Mouse (Mus musculus): ENCODE data around the gene Gpr132. TPM values are rescaled to one million over a fixed set of nuclear protein-coding genes. Genes with fewer than 3 reads are reported as not detected.

Gpr132 gene
- polyA plus RNA-seq, 1 experiment = 0.01 TPM

- Histone ChIP-seq H3K27me3 (ENCODE audit: control insufficient read depth) (no peaks in the 10 kb centered on the region), H3K4me1 (ENCODE audit: control insufficient read depth) (no peaks in the 10 kb centered on the region), H3K9me3 (ENCODE audit: control insufficient read depth, low read length) (no peaks in the 10 kb centered on the region), H3K36me3 (ENCODE audit: control insufficient read depth) (no peaks in the 10 kb centered on the region), H3K4me3 (replicated peaks) (no peak overlapping the region)
- no peak for TF ChIP-seq TAL1 (IDR thresholded peaks at IDR 0.05; ENCODE audit: low read length)
These were observed 37.0 kb upstream of the Gpr132 start for GRCm38 (mm10) chr12:112905001-112905400.

GRCm38 (mm10) chr12:112903941-112904340 lies 35.9 kb upstream of the Gpr132 start:
- no peaks in the 10 kb centered on the region for H3K4me1 ChIP-seq (ENCODE audit: control insufficient read depth)
- no peaks in the 10 kb centered on the region for H3K36me3 ChIP-seq (ENCODE audit: control insufficient read depth)
- no peak overlapping the region for H3K4me3 ChIP-seq (replicated peaks)
- H3K9me3 ChIP-seq (ENCODE audit: control insufficient read depth, low read length) = no peaks in the 10 kb centered on the region
- no peak for TF ChIP-seq GATA1 (IDR thresholded peaks at IDR 0.05; ENCODE audit: low read length)
- no peak for TF ChIP-seq TAL1 (IDR thresholded peaks at IDR 0.05; ENCODE audit: low read length)
- H3K27me3 ChIP-seq (ENCODE audit: control insufficient read depth) = no peaks in the 10 kb centered on the region

GRCm38 (mm10) chr12:112900641-112901040 lies 32.6 kb upstream of the Gpr132 start:
- Histone ChIP-seq H3K4me3 (replicated peaks) (no peak overlapping the region), H3K36me3 (ENCODE audit: control insufficient read depth) (no peaks in the 10 kb centered on the region), H3K9me3 (ENCODE audit: control insufficient read depth, low read length) (no peaks in the 10 kb centered on the region), H3K27me3 (ENCODE audit: control insufficient read depth) (peaks cover 9% of the 10 kb centered on the region), H3K4me1 (ENCODE audit: control insufficient read depth) (no peaks in the 10 kb centered on the region)
- TF ChIP-seq GATA1 (IDR thresholded peaks at IDR 0.05; ENCODE audit: low read length) (no peak), TAL1 (IDR thresholded peaks at IDR 0.05; ENCODE audit: low read length) (no peak)

DNA sequence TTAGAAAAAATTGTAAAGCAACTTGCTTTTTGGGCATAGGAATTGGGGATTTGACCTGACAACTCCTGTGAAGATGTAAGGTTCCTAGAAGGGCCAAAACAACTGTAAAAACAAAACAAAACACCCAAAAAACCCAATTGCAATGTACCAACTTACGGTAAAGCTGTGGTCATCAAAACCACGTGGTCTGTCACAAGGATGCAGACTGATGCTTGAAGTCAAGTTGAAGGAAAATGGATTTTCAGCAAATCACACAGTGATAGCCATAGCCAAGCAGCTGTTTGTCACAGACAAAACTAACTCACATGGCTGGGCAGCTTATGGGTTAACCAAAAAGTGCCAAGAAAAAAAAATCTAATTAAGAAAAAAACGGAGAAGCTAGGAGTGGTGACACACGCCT lies 30.9 kb upstream of the Gpr132 start:
- H3K27me3 ChIP-seq (ENCODE audit: control insufficient read depth) = peaks cover 25% of the 10 kb centered on the region
- TF ChIP-seq GATA1 (IDR thresholded peaks at IDR 0.05; ENCODE audit: low read length) (no peak), TAL1 (IDR thresholded peaks at IDR 0.05; ENCODE audit: low read length) (no peak)
- H3K4me3 ChIP-seq (replicated peaks) = no peak overlapping the region
- H3K9me3 ChIP-seq (ENCODE audit: control insufficient read depth, low read length) = no peaks in the 10 kb centered on the region
- H3K36me3 ChIP-seq (ENCODE audit: control insufficient read depth) = no peaks in the 10 kb centered on the region
- no peaks in the 10 kb centered on the region for H3K4me1 ChIP-seq (ENCODE audit: control insufficient read depth)

- TF ChIP-seq GATA1 (IDR thresholded peaks at IDR 0.05; ENCODE audit: low read length) (no peak), TAL1 (IDR thresholded peaks at IDR 0.05; ENCODE audit: low read length) (no peak)
- Histone ChIP-seq H3K4me3 (replicated peaks) (no peak overlapping the region), H3K36me3 (ENCODE audit: control insufficient read depth) (no peaks in the 10 kb centered on the region), H3K4me1 (ENCODE audit: control insufficient read depth) (no peaks in the 10 kb centered on the region), H3K27me3 (ENCODE audit: control insufficient read depth) (peaks cover 26% of the 10 kb centered on the region), H3K9me3 (ENCODE audit: control insufficient read depth, low read length) (no peaks in the 10 kb centered on the region)
These were observed 30.3 kb upstream of the Gpr132 start for GRCm38 (mm10) chr12:112898351-112898750.

DNA sequence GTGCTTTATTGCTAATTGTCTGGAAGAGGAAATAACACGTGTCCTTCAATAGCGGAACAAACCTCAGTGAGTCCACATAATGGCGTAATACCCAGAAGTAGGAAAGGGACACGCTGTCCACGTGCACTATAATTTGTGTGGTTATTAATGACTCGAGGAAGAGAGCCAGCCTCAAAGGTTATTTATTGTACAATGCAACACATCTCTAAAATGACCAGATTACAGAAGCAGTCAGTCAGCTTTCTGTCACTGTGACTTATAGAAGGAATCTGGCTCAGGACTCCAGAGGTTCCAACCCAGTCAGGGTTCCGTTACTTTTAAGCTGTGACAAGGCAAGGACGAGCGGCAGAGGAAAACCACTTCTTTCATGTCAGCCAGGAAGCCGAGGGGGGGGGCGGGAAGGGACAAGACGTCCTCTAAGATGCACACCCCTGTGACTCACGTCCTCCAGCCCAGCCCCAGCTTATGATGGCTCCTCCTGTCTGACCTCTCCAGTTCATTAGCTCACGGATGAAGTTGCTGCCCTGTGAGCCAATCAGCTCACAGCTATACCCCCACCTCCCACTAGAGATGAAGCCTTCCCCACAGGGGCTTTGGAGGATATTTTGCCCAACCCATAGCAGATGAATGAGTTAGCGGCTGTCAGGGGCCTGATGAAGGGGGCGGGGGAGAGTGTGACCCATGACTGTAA lies 29.6 kb upstream of the Gpr132 start:
- H3K36me3 ChIP-seq (ENCODE audit: control insufficient read depth) = no peaks in the 10 kb centered on the region
- H3K4me3 ChIP-seq (replicated peaks) = no peak overlapping the region
- no peaks in the 10 kb centered on the region for H3K4me1 ChIP-seq (ENCODE audit: control insufficient read depth)
- peaks cover 29% of the 10 kb centered on the region for H3K27me3 ChIP-seq (ENCODE audit: control insufficient read depth)
- no peaks in the 10 kb centered on the region for H3K9me3 ChIP-seq (ENCODE audit: control insufficient read depth, low read length)
- TF ChIP-seq GATA1 (IDR thresholded peaks at IDR 0.05; ENCODE audit: low read length) (no peak), TAL1 (IDR thresholded peaks at IDR 0.05; ENCODE audit: low read length) (no peak)

DNA sequence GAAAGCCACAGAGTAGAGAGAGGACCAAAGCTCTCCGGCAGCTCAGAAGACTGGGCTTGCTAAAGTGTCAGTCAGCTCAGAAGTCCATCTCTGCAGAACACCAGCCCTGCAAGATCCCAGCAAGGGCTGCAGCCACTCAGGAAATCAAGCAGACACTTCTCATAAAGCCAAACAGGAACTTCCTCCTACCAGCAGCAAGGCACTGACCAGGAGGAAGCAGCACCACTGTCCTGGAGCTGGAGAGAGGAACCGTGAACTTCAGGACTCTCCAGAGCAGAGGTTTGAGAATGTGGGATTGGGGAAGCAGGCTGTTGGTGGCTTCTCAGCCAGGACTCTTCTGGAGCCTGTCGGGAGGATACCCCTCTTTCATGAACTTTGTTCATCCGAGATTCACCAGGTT lies 26.9 kb upstream of the Gpr132 start:
- Histone ChIP-seq H3K4me3 (replicated peaks) (no peak overlapping the region), H3K36me3 (ENCODE audit: control insufficient read depth) (no peaks in the 10 kb centered on the region), H3K4me1 (ENCODE audit: control insufficient read depth) (no peaks in the 10 kb centered on the region), H3K9me3 (ENCODE audit: control insufficient read depth, low read length) (no peaks in the 10 kb centered on the region), H3K27me3 (ENCODE audit: control insufficient read depth) (peaks cover 29% of the 10 kb centered on the region)
- no peak for TF ChIP-seq TAL1 (IDR thresholded peaks at IDR 0.05; ENCODE audit: low read length)
- no peak for TF ChIP-seq GATA1 (IDR thresholded peaks at IDR 0.05; ENCODE audit: low read length)

DNA sequence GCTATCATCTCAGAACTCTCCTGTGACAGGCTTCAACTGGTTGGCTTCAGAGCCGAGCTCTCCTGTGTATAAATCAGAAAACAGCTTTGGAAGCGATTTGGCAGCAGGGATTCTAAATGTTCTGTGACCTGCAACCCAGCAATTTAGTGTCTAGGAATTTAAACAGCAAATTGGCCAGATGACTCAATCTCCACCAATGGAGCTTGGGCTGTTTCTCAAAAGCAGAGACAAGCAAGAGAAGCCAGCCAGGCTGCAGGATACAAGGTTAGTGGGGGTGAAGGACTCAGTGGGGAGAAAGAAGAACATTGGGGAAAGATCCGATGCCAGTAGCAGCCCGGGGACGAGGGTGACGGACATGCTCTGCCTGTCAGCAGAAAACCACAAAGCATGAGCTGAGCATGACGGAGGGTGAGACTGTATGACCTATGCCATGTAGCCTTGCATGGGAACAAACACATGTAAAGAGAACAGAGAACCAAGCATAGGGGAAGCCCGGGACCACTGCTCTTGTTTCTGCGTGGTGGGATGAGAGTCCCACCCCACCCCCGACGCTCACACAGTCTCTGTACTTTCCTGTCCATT lies 26.4 kb upstream of the Gpr132 start:
- Histone ChIP-seq H3K4me1 (ENCODE audit: control insufficient read depth) (no peaks in the 10 kb centered on the region), H3K9me3 (ENCODE audit: control insufficient read depth, low read length) (no peaks in the 10 kb centered on the region), H3K27me3 (ENCODE audit: control insufficient read depth) (peaks cover 29% of the 10 kb centered on the region), H3K4me3 (replicated peaks) (no peak overlapping the region), H3K36me3 (ENCODE audit: control insufficient read depth) (no peaks in the 10 kb centered on the region)
- TF ChIP-seq GATA1 (IDR thresholded peaks at IDR 0.05; ENCODE audit: low read length) = no peak
- no peak for TF ChIP-seq TAL1 (IDR thresholded peaks at IDR 0.05; ENCODE audit: low read length)

DNA sequence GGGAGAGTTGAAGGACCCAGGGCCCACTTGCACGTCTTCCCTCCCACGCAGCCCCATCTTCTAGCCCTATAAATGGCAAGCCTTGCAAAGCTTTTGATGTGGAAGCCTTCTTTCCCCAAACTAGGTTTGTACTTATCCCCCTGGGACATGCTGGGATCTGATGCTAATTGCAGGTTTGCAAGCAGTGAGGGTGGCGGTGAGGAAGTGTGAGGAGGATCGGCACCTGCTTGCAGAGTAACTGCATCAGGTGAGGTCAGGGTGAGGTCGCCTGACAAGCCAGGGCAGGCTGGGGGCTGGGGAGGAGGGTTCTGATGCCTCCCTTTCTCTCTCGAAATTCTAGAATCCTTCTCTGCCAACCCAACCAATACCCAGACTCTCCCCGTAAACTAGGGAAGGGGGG lies 17.4 kb upstream of the Gpr132 start:
- H3K36me3 ChIP-seq (ENCODE audit: control insufficient read depth) = no peaks in the 10 kb centered on the region
- TF ChIP-seq GATA1 (IDR thresholded peaks at IDR 0.05; ENCODE audit: low read length) (no peak), TAL1 (IDR thresholded peaks at IDR 0.05; ENCODE audit: low read length) (no peak)
- H3K9me3 ChIP-seq (ENCODE audit: control insufficient read depth, low read length) = no peaks in the 10 kb centered on the region
- H3K27me3 ChIP-seq (ENCODE audit: control insufficient read depth) = no peaks in the 10 kb centered on the region
- no peaks in the 10 kb centered on the region for H3K4me1 ChIP-seq (ENCODE audit: control insufficient read depth)
- no peak overlapping the region for H3K4me3 ChIP-seq (replicated peaks)
